Mouse (Mus musculus): ENCODE measurements around the gene Fam171a1. TPM values are rescaled to one million over a fixed set of nuclear protein-coding genes. Genes with fewer than 3 reads are reported as not detected.

The Fam171a1 gene
- polyA plus RNA-seq, 1 experiment from 2014 or later, result 32.6 TPM

DNA sequence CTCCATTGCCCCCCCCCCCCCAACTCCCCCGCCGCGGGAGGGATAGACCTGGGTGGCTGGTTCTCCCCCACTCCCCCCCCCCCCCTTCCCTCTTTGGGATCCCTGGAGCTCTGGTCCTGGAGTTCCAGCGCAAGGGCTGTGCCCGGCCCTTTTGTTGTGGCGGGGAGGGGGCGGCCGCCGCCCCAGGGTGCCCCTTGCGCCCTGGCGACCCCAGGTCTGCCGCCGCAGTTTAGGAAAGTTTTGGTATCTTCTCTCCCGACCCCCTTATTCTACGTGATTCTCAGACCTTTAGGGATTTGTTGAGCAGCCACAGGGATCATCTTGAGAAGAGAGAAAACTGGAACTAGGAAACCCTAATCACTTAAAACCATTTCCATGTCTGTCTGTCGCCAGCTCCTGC lies 4.9 kb downstream of the Fam171a1 start:
- Histone ChIP-seq H3K4me3 (peak overlapping the region; percentile 87), H3K4me1 (peaks cover 23% of the 10 kb centered on the region), H3K27me3 (ENCODE audit: poor library complexity, severe bottlenecking) (no peaks in the 10 kb centered on the region), H3K9me3 (peaks cover 3% of the 10 kb centered on the region; the same call in 1 of the 2 replicates), H3K27ac (peak overlapping the region; percentile 93), H3K36me3 (replicated peaks) (no peaks in the 10 kb centered on the region)
- WGBS, result 1% methylated on average over 16 of the region's 16 CpGs
- no peak for DNase-seq (ENCODE audit: extremely low spot score, low spot score)

DNA sequence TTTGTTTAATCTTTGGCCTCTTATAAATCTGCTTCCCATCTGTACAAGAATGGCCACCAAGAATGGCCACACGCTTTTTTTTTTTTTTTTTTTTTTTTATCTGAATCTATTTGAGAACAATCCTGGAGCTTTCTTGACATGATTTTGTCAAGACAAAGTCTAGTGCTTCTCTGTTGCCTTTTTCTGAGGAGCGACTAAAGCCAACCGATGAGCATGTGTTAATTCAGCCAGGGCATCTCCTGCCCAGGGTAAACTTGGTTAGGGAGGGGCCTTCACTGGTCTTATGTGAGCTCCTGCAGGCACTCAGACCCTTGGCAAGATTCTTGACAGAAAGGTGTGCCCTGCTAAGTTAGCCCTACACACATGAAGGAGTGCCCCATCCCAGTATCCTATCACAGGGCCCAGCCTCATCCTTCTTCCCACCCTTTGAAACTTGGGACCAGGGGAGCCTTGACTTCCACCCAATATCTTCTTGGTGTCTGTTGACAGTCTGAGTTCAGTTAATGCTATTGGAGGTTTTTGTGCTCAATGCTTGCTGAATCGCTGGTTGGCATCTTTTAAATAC lies 5.4 kb downstream of the Fam171a1 start:
- 32% methylated on average over 4 of the region's 4 CpGs for WGBS
- H3K4me1 ChIP-seq, result peaks cover 23% of the 10 kb centered on the region
- peak overlapping the region; percentile 93 for H3K27ac ChIP-seq
- DNase-seq (ENCODE audit: extremely low spot score, low spot score), result no peak
- H3K9me3 ChIP-seq, result peaks cover 3% of the 10 kb centered on the region; the same call in 1 of the 2 replicates
- H3K4me3 ChIP-seq, result peak overlapping the region; percentile 87
- no peaks in the 10 kb centered on the region for H3K36me3 ChIP-seq (replicated peaks)
- H3K27me3 ChIP-seq (ENCODE audit: poor library complexity, severe bottlenecking), result no peaks in the 10 kb centered on the region

DNA sequence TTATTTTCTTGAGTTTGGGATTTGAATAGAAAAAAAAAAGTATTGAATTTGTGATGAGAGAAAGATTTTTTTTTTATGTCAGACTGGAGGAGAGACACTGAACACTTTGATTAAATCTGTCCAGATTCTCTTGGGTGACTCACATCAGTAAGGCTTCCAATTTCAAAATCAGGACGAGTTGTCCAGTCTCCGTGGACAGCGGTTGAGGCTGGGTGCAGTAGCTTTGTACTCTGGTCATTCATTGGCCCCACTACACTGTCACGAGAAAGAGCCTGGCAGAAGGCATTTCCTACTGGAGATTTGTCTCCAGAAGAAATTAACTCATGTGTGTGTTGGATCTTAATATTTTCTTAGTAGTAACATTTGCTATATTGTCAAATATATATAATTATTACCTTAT lies 8.5 kb downstream of the Fam171a1 start:
- H3K9me3 ChIP-seq, result peaks cover 3% of the 10 kb centered on the region; the same call in 1 of the 2 replicates
- H3K4me1 ChIP-seq, result peaks cover 23% of the 10 kb centered on the region
- no peak overlapping the region for H3K27ac ChIP-seq
- no peak for DNase-seq (ENCODE audit: extremely low spot score, low spot score)
- H3K36me3 ChIP-seq (replicated peaks), result no peaks in the 10 kb centered on the region
- no peaks in the 10 kb centered on the region for H3K27me3 ChIP-seq (ENCODE audit: poor library complexity, severe bottlenecking)
- 88% methylated on average over 4 of the region's 4 CpGs for WGBS
- H3K4me3 ChIP-seq, result no peak overlapping the region

DNA sequence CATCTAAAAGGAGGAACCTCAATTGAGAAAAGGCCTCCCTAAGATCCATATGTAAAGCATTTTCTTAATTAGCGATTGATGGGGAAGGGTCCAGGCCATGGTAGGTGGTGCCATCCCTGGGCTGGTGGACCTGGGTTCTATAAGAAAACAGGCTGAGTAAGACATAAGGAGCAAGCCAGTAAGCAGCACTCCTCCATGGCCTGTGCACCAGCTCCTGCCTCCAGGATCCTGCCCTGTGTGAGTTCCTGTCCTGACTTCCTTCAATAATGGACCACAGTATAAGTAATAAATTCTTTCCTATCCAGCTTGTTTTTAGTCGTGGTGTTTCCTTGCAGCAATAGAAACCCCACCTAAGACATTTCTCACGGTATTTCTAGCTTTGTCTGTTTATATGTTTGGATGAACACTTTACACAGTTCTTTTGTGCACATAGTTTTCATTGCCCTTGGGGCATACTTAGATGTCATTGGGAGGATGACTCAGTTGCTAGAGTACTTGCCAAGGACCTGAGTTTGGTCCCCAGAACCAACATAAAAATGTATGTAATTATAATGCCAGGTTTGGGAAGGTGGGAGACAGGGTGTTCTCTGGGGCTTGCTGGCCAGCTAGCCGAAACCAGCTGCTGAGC lies 13.3 kb downstream of the Fam171a1 start:
- 89% methylated on average over 4 of the region's 4 CpGs for WGBS
- Histone ChIP-seq H3K4me3 (no peak overlapping the region), H3K27ac (no peak overlapping the region), H3K36me3 (replicated peaks) (no peaks in the 10 kb centered on the region), H3K27me3 (ENCODE audit: poor library complexity, severe bottlenecking) (no peaks in the 10 kb centered on the region), H3K9me3 (no peaks in the 10 kb centered on the region), H3K4me1 (peaks cover 11% of the 10 kb centered on the region)
- no peak for DNase-seq (ENCODE audit: extremely low spot score, low spot score)

DNA sequence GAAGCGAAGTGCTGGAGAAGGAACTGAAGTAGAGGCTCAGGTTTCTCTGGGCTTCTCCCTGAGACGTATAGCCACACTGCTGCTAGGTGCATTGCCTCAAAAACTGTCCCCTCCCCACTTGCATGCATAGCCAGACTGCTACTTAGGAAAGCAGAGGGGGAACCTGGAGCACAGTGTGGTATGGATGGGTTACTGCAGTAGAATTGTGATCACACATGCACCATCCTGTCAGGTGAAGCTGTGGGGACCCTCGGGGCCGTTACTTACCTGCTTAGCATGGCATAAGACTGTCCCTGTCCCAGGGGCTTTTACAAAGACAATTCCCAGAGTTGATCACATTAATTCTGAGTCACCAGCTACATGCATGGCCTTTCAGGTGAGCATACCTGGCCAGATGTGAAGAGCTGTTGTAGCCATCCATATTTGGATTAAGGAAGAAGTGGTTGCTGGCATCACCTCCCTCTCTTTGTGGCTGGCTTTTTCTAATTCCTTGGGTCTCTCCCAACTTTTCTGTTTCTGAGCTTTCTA lies 14.4 kb downstream of the Fam171a1 start:
- H3K27ac ChIP-seq, result no peak overlapping the region
- WGBS, result 69% methylated on average over 4 of the region's 4 CpGs
- no peak overlapping the region for H3K4me3 ChIP-seq
- H3K9me3 ChIP-seq, result no peaks in the 10 kb centered on the region
- H3K4me1 ChIP-seq, result peaks cover 14% of the 10 kb centered on the region
- H3K27me3 ChIP-seq (ENCODE audit: poor library complexity, severe bottlenecking), result no peaks in the 10 kb centered on the region
- no peak for DNase-seq (ENCODE audit: extremely low spot score, low spot score)
- H3K36me3 ChIP-seq (replicated peaks), result no peaks in the 10 kb centered on the region

DNA sequence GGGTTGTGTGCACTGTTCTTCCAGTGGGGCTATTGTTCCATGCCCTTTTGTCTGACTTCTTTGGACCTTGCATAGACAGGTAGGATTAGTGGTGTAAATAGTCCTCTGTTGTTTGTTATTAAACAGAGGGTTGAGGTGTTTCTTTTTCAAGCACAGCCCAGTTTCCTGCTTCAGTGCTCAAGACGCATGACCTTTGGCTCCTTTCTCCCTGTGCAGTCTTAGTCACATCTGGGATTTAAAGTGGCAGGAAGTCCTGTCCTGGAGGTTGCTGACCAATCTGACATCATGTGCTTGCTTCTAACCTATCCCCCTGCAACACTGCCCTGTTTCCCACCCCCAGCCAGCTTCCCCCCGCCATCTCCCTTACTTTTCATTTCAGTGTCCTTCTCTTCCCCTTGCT lies 14.9 kb downstream of the Fam171a1 start:
- WGBS, result 43% methylated on average over 2 of the region's 2 CpGs
- Histone ChIP-seq H3K9me3 (no peaks in the 10 kb centered on the region), H3K4me3 (no peak overlapping the region), H3K4me1 (peaks cover 15% of the 10 kb centered on the region), H3K27ac (no peak overlapping the region), H3K27me3 (ENCODE audit: poor library complexity, severe bottlenecking) (no peaks in the 10 kb centered on the region), H3K36me3 (replicated peaks) (no peaks in the 10 kb centered on the region)
- no peak for DNase-seq (ENCODE audit: extremely low spot score, low spot score)

DNA sequence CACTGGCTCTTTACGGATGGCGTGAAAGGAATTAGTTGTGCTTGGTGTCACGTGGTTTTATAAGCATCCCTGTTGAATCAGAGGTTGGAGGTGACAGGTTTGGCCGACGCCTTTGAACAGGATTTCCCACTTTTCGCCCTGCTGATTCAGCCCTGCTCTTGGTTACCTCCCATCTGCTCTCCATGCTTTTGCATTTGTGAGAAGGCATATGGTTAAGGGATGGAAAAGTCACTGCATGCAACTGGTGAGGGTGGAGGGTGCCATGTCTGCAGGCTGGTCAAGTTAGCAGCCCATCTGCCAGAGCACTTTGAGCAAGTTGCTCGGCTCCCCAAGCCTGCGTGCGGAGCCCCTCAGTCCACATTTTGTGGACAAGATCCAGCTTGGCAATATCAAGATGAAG lies 18.4 kb downstream of the Fam171a1 start:
- Histone ChIP-seq H3K27ac (no peak overlapping the region), H3K4me3 (no peak overlapping the region), H3K9me3 (no peaks in the 10 kb centered on the region), H3K36me3 (replicated peaks) (no peaks in the 10 kb centered on the region), H3K27me3 (ENCODE audit: poor library complexity, severe bottlenecking) (no peaks in the 10 kb centered on the region), H3K4me1 (peaks cover 41% of the 10 kb centered on the region)
- no peak for DNase-seq (ENCODE audit: extremely low spot score, low spot score)
- 92% methylated on average over 9 of the region's 9 CpGs for WGBS

DNA sequence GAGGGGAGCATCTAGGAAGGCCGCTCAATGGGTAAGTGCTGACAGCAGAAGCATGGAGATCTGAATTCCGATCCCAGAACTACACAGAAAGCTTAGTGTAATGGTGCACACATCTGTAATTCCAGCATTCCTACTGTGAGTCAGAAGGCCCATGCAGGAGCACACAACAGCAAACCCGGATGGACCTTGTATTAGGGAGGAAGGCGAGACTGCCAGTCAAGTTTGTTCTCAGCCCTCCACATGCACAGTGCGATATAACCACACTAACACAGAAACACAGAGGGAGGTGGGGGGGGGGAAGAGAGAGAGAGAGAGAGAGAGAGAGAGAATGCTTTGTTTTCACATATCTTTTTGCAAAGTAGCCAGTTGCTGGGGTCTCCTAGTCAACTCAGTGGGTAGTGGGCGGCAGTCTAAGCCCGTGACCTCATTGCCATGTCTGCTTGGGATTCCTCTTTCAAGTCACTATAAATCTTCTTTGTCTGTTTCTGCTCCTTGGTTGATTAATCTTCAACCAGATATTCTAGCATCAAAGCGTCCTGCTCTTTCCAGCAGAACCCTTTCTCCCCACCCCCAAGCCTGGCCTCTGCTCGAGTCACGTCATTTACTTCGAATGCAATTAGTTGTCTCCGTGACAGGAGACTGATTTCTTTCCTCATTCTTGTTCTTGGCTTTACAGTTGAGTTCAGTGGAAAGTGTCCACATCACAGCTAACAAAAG lies 20.7 kb downstream of the Fam171a1 start:
- peaks cover 46% of the 10 kb centered on the region for H3K4me1 ChIP-seq
- H3K27me3 ChIP-seq (ENCODE audit: poor library complexity, severe bottlenecking), result no peaks in the 10 kb centered on the region
- peak overlapping the region; percentile 48; the same call in 1 of the 2 replicates for H3K27ac ChIP-seq
- no peaks in the 10 kb centered on the region for H3K36me3 ChIP-seq (replicated peaks)
- no peak overlapping the region for H3K4me3 ChIP-seq
- H3K9me3 ChIP-seq, result no peaks in the 10 kb centered on the region
- WGBS, result 52% methylated on average over 12 of the region's 12 CpGs
- no peak for DNase-seq (ENCODE audit: extremely low spot score, low spot score)

DNA sequence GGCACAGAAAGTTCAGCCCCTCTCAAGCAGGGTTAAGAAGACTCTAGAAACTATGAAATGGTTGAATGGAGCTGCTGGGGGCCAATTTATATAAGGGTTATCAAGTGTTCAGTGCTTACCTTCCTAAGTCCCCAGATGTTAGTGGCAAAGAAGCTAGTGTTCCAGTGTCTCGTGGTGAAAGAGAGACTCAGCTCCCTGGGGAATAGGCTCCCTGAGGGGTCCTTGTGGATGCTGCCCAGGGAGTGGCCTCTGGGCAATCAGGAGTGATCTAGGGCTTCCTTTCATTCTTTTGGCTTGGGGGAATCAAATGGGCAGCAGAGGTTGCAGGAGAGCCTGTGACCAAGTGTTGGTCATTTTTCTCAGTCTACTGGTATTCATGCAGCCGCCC lies 21.3 kb downstream of the Fam171a1 start:
- no peaks in the 10 kb centered on the region for H3K27me3 ChIP-seq (ENCODE audit: poor library complexity, severe bottlenecking)
- no peak for DNase-seq (ENCODE audit: extremely low spot score, low spot score)
- no peaks in the 10 kb centered on the region for H3K36me3 ChIP-seq (replicated peaks)
- no peaks in the 10 kb centered on the region for H3K9me3 ChIP-seq
- WGBS, result 47% methylated on average over 2 of the region's 2 CpGs
- H3K4me3 ChIP-seq, result no peak overlapping the region
- peak overlapping the region; percentile 48; the same call in 1 of the 2 replicates for H3K27ac ChIP-seq
- H3K4me1 ChIP-seq, result peaks cover 52% of the 10 kb centered on the region

DNA sequence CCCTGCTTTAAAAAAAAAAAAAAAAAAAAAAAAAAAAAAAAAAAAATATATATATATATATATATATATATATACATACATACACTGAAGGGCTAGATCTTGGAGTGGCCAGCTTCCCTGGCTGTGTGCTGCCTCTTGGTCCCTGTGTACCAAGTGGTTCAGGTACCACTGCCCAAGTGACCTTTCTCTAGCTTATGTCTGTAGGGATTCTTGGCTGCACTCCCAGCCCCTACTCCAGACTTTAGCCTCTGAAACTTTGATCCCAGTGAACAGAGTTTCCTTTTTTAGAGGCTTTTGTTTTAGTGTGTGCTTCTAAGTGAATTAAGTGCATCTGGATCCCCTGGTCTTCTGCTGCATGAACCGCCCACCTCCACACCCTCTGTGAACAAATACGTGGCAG lies 24.3 kb downstream of the Fam171a1 start:
- no peak overlapping the region for H3K27ac ChIP-seq
- no peaks in the 10 kb centered on the region for H3K9me3 ChIP-seq
- H3K36me3 ChIP-seq (replicated peaks), result 0 out of 2 replicates have a peak, but pooled peaks cover 4% of the 10 kb centered on the region
- H3K4me3 ChIP-seq, result no peak overlapping the region
- H3K27me3 ChIP-seq (ENCODE audit: poor library complexity, severe bottlenecking), result no peaks in the 10 kb centered on the region
- DNase-seq (ENCODE audit: extremely low spot score, low spot score), result no peak
- WGBS, result 84% methylated on average over 2 of the region's 2 CpGs
- H3K4me1 ChIP-seq, result peaks cover 55% of the 10 kb centered on the region

DNA sequence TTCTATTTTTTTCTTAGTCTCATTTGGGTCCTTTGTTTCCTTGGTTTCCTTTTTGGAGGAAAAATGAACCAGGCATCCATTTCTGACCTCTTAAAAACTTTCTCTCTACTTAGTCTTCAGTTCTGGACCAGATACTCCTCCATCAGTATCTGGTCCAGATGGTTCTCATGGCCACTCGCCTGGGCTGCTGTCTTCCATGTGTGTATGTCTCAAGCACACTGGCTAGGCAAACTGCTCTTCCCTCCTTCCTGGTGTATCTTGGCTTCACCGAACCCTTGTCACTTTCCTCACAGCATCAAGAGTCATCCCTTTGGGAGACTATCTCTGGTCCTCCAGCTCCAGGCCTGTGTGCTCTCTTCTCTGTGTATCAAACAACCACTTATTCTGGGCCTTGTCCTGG lies 25.0 kb downstream of the Fam171a1 start:
- Histone ChIP-seq H3K9me3 (no peaks in the 10 kb centered on the region), H3K4me1 (peaks cover 52% of the 10 kb centered on the region), H3K27me3 (ENCODE audit: poor library complexity, severe bottlenecking) (no peaks in the 10 kb centered on the region), H3K4me3 (no peak overlapping the region), H3K27ac (peak overlapping the region; percentile 70), H3K36me3 (replicated peaks) (0 out of 2 replicates have a peak, but pooled peaks cover 4% of the 10 kb centered on the region)
- DNase-seq (ENCODE audit: extremely low spot score, low spot score), result no peak
- 84% methylated on average over 2 of the region's 2 CpGs for WGBS

DNA sequence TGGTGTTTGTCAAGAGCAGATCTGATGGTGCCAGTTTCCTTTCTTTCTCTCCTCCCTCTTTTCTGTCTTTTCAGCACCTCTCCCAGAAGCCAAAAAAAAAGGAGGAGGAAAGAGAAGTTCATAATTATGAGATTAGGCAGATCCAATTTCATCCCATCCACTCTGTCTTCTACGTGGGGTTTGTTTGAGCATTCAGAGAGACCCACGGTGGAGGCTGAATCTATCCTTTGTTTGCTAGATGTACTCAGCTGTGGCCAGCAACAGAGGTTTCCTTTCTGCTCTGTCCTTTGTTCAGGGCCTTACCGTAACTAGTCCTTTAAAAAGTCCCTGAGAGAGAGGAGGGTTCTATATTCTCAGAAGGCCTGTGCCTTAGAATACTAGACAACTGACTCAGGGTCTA lies 25.6 kb downstream of the Fam171a1 start:
- H3K27ac ChIP-seq, result peak overlapping the region; percentile 70
- H3K27me3 ChIP-seq (ENCODE audit: poor library complexity, severe bottlenecking), result no peaks in the 10 kb centered on the region
- no peak for DNase-seq (ENCODE audit: extremely low spot score, low spot score)
- H3K4me1 ChIP-seq, result peaks cover 47% of the 10 kb centered on the region
- 0 out of 2 replicates have a peak, but pooled peaks cover 4% of the 10 kb centered on the region for H3K36me3 ChIP-seq (replicated peaks)
- no peaks in the 10 kb centered on the region for H3K9me3 ChIP-seq
- WGBS, result 14% methylated on average over 3 of the region's 3 CpGs
- no peak overlapping the region for H3K4me3 ChIP-seq

DNA sequence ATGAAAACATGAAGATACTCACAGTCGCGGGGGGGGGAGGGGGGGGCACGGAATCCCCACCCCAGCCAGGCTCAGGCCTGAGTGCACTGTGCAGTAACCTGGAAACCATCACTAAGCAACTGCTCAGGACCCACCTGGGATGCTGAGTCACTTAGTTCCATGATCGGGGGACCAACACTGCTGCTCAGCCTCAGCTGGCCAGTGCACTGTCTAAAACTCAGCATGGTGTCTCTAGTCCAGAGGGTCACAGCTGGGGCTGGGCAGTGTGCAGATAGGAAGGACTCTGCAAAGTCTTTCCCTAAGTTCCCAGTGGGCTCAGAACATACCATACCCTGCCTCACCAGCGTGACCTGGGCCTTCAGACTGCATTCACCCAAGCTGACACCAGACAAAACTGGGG lies 26.6 kb downstream of the Fam171a1 start:
- H3K4me1 ChIP-seq, result peaks cover 37% of the 10 kb centered on the region
- H3K9me3 ChIP-seq, result no peaks in the 10 kb centered on the region
- H3K27ac ChIP-seq, result peak overlapping the region; percentile 58; the same call in 1 of the 2 replicates
- whole genome bisulfite sequencing, result 71% methylated on average over 5 of the region's 5 CpGs
- no peaks in the 10 kb centered on the region for H3K27me3 ChIP-seq (ENCODE audit: poor library complexity, severe bottlenecking)
- no peak for DNase-seq (ENCODE audit: extremely low spot score, low spot score)
- 0 out of 2 replicates have a peak, but pooled peaks cover 4% of the 10 kb centered on the region for H3K36me3 ChIP-seq (replicated peaks)
- H3K4me3 ChIP-seq, result no peak overlapping the region

Data from forebrain, embryonic 10.5 days (tissue).